Mouse (Mus musculus): Measurements from ENCODE around the gene Atp8b4.

Gene Atp8b4

DNA sequence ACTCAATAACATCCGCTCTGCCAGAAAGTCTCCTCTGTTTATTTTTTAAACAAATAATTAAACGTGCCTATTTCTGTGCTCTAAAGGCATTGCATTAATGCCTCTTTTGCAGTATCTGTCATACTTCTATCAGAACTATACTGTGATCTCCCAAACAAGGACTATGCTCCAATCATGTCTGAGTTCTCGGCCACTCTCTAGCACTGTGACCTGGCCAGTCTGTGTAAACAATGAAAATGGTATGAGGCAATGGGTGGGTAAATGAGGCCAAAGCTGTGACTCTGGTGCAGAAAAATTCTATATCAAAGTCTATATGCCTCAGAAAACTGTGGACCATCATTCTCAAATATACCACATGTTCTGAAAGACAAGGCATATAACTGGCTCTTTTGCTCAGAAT is 140.5 kb downstream of the Atp8b4 start:
- DNase-seq, result no peak

GRCm38 (mm10) chr2:126359278-126359677 is 141.2 kb downstream of the Atp8b4 start:
- DNase-seq, result no peak

DNA sequence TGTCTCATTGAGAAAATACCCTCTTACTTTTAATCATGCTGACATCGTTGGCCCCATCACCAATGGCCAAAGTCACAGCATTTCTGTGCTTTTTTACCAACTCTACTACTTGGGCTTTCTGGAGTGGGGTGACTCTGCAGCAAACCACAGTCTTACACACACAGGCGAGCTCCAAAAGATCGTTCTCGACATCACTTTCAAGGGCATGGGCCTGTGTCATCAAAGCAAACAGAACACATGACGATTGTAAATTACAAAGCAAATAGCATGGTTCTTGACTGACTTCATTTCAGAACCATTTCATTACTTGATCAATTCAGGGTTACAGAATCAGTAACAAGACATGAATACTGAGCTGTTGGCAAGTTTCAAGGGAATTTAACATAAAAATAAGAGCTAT is 141.7 kb downstream of the Atp8b4 start:
- DNase-seq, result no peak

DNA sequence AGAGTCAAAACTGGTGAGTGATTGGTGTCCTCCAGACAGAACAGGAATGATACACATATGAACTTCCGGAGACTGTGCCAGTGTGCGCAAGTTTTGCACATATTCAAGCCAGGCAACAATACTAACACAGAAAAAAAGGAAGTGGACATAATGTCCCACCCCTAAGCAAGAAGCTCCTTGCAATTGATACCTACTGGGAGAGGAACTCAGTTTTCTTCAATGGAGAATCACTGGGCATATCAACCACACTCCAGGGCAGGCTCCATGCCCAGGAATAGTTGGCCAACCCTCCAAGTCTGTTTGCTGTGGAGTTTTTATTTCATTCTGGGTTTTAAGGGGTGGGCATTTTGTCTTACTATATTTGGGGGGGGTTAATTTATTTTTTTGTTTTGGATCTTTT is 145.2 kb downstream of the Atp8b4 start:
- DNase-seq, result no peak

GRCm38 (mm10) chr2:126351811-126352210 is 148.7 kb downstream of the Atp8b4 start:
- DNase-seq, result no peak

- DNase-seq, result no peak
These were observed 157.4 kb downstream of the Atp8b4 start for GRCm38 (mm10) chr2:126343026-126343593.

DNA sequence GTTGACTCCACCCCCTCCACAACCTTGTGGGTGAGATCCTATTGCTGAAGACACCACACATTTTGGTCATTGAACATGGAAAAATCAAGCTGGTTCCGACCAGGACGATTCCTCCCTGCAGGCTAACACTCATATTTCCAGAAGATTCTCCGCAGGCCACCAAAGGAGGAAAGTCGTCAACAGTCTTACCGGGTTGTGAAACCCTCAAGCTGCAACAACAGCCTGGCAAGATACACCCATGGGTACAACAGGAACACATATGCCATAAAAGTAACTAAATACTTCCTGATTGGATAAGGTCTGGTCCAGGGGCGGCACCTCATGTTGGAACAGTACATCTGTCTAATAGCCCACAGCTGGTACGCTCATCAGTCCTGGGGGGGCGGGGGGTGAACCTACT is 159.0 kb downstream of the Atp8b4 start:
- no peak for DNase-seq

GRCm38 (mm10) chr2:126340201-126340600 is 160.3 kb downstream of the Atp8b4 start:
- no peak for DNase-seq

DNA sequence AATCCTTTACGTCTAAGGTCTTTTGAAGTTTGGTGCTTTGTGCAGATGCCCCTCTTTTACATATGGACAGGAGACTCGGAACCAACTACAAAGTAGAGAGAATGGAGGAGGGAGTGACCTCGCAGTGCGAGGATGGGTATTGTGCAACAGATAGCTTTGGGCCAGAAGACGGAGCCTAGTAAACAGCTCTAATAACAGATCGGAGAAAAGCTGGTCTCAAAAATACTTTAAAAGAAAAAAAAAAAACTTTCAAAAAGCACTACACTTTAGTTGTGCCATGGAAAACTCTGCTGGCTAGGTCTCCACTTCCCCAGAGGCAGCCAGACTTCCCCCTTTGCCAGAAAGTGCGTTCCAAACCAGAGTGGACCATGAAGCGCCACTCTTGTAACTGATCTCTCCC is 161.0 kb downstream of the Atp8b4 start:
- no peak for DNase-seq

DNA sequence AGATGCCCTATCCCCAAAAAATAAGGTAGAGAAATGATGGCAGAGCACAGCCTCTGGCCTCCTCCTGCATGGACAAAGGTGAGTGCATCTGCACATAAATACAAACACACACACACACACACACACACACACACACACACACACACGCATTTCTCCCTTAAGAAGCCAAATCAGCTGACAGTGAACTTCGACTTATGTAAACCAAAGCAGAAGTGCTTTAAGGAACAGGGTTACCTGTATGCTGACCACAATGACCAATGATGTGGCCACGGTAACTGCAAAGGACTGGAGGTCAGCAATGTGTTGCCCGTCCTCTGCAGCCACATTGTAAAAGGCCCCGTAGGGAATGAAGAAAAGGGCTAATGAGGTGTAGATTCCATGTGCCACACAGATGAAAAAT is 163.3 kb downstream of the Atp8b4 start:
- DNase-seq, result no peak

DNA sequence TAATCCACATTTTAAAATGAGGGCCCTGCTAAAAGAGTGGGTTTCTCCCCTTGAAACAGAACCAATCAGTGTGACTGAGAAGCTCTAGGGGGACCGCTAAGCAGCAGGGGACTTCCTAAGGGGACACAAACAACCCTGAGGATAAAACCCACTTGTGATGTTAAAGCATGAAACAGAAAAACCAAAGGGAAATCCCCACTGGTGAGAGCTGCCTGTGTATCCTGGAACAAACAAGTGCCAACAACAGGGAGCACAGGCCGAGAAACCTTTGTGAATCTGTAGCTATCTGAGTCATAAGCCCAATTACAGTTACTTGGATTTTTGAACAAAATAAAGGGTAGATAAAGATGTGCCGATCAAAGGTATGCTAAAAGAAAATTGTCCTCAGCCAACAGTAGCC is 168.7 kb downstream of the Atp8b4 start:
- DNase-seq, result no peak

GRCm38 (mm10) chr2:126323206-126323605 is 177.3 kb downstream of the Atp8b4 start:
- no peak for DNase-seq

DNA sequence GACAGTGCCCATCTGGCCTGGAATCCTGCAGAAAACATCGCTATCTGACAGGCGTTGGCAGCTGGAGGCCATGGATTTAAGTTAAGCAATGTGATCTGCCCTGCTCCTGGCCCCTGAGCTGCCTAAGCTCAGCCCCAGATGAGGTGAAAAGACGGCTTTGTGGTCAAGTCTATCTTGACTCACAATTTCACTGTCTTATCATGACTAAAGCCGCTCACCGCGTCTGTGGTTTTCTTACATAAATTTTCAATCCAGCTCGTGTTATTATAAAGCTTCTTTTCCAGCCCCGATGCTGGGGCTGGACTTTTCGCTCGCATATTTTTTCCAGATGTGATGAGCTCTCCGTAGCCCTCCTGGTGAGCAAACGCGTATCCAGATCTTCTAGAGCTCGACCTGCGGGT is 177.8 kb downstream of the Atp8b4 start:
- no peak for DNase-seq

DNA sequence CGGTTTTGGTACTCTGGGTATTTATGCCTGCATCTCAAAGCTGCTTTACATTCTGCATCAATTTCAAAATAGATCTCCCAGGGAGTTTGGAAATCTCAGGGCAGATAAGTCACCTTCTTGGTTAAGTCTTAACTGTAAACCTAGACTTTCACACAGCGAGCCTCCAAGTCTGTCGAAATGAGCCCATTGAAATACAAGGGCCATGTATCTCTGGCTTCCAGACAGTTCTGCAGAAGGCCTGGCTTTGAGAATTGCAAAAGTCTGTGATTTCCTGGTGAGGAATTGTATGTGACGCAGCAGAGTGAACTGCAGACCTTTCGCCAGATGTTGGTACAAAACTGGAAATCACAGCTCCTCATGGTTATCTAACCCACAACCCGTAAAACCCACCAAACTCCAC is 182.4 kb downstream of the Atp8b4 start:
- no peak for DNase-seq

DNA sequence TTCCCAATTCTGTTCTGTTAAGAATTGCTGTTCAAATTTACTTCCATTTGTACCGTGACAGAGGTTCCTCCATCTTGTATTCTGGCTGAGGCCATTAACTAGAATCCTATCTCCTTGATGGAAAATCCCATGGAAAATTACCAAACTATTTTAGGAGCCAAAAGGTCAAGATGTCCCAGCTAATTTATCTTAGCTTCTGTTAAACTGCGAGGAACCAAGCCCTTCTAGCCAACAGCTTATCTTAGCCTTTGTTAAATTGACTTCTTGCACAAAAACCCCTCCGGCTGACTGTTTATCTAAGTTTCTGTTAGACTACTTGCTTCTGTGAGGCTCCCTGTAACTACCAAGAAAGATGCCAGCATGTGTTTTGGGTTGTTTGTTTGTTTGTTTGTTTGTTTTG is 183.5 kb downstream of the Atp8b4 start:
- no peak for DNase-seq

- no peak for DNase-seq
These were observed 184.1 kb downstream of the Atp8b4 start for GRCm38 (mm10) chr2:126316346-126316745.

DNA sequence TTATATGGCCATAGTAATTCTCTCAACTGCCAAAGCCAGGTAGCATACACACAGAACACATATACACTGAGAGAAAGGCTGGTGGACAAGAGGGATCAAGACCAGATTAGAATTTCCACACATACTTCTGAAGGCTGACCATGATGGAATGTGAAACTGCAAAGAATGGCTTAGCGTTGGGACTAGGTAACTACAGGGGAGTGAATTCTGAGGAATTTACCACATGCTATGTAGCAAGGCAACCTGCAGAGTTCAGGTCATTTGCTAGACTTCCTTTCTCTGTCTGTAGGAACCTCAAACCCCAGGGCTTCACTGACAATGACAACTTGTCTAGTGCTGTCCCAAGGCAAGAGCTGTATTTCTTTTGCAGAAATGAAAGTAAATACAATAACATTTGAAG is 189.4 kb downstream of the Atp8b4 start:
- no peak for DNase-seq

- DNase-seq, result no peak
These were observed 190.5 kb downstream of the Atp8b4 start for GRCm38 (mm10) chr2:126309994-126310393.

DNA sequence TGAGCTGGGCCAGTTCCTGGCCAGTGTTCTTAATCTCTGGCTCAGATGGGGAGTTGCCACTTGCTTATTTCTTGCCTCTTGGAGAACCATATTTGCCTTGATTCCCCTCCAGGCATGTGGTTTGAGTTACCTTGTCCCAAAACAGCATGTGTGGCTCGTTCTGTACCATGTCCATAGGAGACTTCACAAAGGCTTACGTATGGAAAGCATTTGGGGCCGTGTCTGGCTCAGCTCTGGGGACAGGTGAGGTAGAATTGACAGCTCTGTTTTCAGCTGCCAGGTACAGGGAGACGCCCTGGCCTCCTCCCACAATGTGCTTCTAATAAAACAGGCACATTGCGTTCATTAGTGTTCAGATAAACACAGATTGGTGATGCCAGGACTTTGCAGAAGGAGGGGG is 195.9 kb downstream of the Atp8b4 start:
- DNase-seq, result no peak

DNA sequence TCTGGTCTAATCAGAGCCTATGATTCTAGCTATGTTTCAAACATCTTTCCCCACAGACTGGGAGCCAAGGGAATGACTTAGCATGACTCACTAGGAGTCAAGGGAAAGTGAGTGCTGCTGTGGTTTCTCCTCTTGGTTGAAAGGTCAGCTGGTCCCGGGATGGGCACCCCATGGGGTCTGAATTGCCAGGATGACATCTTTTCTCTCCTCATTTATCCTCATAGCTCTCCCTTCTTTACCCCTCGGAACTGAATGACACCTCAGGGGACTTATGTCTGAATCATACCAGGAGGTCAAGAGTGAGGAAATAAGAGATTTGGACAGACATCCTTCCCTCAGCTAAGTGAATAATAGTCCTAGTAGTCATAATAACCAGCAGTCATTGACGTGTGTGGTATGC is 197.2 kb downstream of the Atp8b4 start:
- no peak for DNase-seq

GRCm38 (mm10) chr2:126302381-126302780 is 198.1 kb downstream of the Atp8b4 start:
- DNase-seq, result no peak

DNA sequence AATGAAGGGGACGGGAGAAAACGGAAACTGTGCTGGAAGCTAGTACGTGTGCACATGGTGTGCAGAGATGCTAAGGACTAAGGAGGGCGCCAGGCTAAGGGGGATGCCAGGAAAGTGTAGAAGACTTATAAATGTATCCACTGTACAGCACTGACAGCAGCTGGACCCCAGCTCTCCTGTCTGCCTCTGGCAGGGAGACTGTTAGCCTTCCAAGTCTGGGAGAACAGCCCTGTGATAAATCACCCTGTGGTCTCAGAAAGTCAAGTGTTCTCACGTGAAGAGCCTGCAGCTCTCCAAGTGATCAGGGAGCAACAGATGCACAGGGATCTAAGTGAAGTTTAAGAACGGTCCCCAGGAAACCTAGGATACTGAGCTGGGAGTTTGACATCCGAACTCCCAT is 209.8 kb downstream of the Atp8b4 start:
- DNase-seq, result no peak

DNA sequence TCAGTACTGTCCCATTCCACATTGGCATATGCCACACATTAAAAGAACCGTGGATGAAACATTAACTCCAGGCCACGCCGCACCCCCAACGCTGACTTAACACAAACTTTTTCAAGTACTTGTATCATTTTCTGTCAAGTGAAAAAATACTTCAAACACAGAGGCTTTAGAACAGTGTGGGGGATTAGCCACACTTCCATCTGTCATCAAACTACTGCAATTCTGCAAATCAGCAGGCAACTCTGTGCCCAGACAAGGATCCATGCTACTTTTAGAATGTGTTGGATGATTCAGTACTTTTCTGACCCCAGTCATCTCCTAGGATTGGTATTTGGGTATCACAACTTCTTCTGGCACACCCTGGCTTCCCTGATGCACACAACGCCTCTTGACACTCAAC is 212.5 kb downstream of the Atp8b4 start:
- DNase-seq, result no peak

DNA sequence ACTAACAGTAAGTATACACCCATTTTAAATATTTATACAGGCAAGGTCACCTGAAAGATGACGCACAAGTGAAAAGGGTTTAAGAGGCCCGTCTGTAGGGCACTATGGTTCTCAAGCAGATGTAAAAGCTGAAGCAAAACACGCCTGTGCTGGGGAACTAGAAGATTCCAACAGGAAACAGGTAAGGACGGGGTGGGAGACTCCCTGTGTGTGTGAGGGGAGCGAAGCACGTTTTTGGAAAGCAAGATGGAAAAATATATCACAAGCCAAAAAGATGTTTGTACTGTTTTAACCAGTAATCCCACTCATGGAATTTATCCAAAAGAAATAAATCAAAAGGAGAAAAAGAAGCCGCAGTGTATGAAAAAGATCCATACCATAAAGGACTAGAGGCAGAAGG is 214.1 kb downstream of the Atp8b4 start:
- no peak for DNase-seq

- no peak for DNase-seq
These were observed 216.4 kb downstream of the Atp8b4 start for GRCm38 (mm10) chr2:126284071-126284470.

DNA sequence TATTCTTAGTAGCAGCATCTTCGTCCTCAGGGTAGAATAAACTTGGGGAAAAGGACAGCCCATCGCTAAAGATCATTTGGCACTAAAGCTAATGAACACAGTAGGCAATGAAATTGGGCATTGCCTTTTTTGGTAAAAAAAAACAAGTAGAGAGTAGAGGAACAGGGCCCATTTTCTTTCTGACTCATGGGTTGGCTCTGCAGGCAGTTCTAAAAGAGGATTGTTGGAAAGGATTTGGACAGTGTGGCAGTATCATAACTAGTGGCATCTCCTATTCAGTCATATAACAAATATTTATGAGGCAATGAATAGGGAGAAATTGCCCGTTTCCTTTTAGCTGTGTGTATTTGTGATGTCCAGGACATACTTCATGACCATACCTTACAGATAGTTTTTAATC is 217.4 kb downstream of the Atp8b4 start:
- no peak for DNase-seq
